Mouse (Mus musculus): ENCODE data around the gene Ttc41.

The Ttc41 gene

DNA sequence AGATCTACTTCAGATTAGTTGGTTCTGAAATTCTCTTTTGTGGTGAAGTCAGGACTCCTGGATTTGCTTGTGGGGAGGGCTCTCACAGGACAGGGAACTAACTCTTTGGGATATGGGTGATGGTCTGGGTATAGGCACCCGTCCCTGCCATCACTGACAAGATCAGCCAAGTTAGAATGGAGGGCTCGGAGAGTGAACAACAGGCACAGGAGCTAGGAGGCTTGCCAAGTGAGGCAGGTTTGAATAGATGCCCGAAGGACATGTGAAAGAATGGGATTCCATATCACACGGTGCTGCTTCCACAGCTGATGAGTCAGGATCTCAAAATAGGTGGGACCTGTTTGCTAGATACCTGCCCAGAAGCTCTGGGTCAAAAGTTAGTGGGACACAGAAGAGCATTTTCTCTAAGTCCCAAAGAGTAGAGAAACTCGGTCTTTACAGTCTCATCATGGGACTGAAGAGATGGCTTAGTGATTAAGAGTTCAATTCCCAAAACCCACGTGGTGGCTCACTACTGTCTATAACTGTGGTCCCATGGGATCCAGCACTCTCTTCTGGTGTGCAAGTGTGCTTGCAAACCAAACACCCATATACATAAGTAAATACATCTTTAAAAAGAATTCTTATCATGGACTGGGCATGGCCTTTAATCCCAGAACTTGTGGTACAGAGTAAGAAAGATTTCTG lies 50.3 kb downstream of the Ttc41 start:
- no peak for DNase-seq (ENCODE audit: low spot score in 2 of 2)

DNA sequence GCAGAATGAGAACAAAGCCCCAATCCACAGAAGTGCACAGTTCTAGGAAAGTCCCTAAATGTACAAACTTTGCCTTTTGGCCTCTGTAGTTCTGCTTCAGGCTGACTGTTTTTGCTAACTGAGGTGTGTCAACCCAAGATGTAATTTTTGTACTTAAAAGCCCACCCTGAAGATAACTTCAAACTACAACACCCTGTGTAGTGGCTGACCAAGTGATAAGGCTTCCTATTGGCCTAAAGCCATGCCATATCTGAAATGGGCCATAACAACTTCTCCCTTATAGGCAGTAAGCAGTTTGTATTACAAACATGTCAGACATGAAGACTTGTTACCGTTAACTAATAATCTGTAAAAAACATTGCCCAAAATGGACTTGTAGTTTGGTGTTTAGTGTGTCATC lies 52.1 kb downstream of the Ttc41 start:
- DNase-seq (ENCODE audit: low spot score in 2 of 2): no peak

- no peak for DNase-seq (ENCODE audit: low spot score in 2 of 2)
These were observed 52.6 kb downstream of the Ttc41 start for GRCm38 (mm10) chr10:86758211-86758610.

- no peak for DNase-seq (ENCODE audit: low spot score in 2 of 2)
These were observed 55.6 kb downstream of the Ttc41 start for GRCm38 (mm10) chr10:86761236-86761635.

GRCm38 (mm10) chr10:86761722-86762383 lies 56.2 kb downstream of the Ttc41 start:
- no peak for DNase-seq (ENCODE audit: low spot score in 2 of 2)

DNA sequence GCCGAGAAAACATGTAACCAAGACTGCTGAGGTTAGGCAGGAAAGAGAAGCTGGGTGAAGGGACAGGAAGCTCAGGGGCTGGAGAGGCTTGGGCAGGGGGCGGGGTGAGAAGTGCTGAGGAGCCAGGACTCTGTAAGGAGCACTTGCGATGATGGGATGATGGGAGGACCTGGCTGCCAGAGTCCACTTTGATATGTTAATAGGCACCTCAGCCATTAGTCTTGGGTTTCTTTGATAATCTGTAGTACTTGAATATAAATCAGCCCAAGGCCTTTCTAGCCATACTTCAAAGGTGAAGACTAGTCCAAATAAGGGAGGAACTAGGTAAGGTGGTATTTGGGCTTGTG lies 56.7 kb downstream of the Ttc41 start:
- DNase-seq (ENCODE audit: low spot score in 2 of 2): no peak

DNA sequence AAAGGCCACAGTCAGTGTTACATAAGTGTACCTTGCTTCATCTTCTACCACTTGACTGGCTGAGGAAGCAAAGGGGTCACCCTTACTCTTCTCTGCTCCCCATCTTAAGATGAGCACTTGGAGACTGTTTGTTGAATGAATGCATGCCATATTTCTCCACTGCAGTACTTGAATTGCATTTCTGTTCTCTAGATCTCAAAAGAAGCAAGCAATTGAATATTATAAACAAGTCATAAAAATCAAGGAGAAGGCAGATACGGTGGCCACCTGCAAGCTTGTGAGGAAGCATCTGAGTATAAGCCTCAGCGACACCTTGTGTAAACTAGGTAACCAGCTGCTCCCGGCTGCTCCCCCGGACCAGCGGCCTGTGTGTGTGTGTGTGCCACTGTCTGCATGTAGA lies 58.1 kb downstream of the Ttc41 start, which contains the start of gene Gm49358:
Gene Gm49358, plus strand, starts transcription at position 301 of the 400 bp plus-strand sequence.
- no peak for DNase-seq (ENCODE audit: low spot score in 2 of 2)

- DNase-seq (ENCODE audit: low spot score in 2 of 2): no peak
These were observed 59.8 kb downstream of the Ttc41 start for GRCm38 (mm10) chr10:86765344-86765966.

DNA sequence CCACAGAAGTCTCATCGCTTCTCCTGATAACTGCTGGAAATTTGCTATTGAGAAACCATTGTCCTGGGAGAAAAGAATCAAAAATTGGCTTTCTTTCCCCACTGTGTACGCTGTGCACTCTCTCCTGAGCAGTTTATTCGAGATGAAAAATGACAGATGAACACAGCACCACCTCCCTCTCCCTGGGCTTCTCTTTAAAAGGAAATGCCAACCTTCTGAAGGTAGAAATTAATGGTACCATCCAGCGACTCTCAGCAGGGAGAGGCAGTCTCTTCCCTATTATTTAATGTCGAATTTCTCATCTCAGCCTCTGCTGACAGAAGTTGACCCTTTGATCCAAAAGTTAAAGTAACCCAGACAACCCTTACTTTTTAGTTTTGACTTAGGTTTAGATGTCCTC lies 63.6 kb downstream of the Ttc41 start:
- no peak for DNase-seq (ENCODE audit: low spot score in 2 of 2)

GRCm38 (mm10) chr10:86769797-86770196 lies 64.2 kb downstream of the Ttc41 start:
- DNase-seq (ENCODE audit: low spot score in 2 of 2): no peak

GRCm38 (mm10) chr10:86771701-86772100 lies 66.1 kb downstream of the Ttc41 start:
- DNase-seq (ENCODE audit: low spot score in 2 of 2): no peak

DNA sequence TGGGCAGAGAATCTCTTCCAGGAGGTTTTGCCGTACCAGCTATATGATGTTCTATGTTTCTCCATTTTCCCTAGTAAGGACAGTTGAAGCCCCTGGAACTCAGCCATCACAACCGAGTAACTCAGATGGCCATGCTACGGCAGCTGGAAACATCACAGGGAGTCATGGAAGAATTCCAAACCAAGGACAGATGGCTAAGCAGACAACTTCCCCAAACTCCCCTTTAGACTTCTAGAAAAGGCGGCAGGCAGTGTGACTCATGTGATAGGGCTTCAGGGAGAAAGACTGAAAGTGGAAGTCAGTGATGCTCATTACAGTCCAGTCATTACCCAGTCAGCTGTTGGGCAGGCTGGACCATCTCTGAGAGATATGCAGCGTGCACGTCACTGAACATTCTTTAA lies 66.6 kb downstream of the Ttc41 start:
- DNase-seq (ENCODE audit: low spot score in 2 of 2): no peak

DNA sequence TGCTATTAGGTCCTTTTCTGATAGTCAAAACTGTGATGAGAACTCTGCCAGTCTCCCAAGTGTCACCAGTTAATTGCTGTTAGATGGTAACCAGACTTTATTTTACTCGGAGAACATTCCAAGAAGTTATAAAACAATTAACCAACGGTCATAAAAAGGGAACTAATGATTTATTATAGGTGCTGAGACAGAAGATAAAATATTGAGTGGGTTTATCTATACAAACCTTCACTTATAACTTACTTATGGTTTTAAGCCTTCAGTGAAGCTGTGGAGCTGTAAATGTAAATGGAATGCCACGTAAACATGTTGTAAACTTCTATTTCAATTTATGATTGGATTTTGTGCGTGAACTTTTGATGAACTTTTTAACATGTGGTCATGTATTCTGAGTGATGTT lies 67.7 kb downstream of the Ttc41 start:
- DNase-seq (ENCODE audit: low spot score in 2 of 2): no peak

DNA sequence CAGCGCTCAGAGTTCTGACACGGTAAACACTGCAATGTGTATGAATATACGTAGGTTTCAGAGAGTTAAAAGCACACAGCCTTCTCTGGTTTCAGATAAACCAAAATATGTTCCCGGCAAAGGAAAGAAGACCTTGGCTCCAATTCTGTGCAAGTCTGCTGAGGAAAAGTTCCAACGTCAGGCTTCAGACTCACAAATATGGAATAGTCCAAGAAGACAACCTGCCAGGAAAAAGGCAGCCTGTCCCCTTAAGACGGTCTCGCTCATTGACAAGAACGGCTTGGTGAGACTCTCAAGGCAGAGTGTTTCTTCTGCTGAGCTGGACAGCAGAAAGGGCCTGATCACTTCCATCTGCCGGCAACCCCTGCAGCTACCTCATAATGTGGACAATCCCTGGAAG lies 70.7 kb downstream of the Ttc41 start:
- no peak for DNase-seq (ENCODE audit: low spot score in 2 of 2)

GRCm38 (mm10) chr10:86777614-86778319 lies 72.2 kb downstream of the Ttc41 start:
- DNase-seq (ENCODE audit: low spot score in 2 of 2): peak in 1 of 2 experiments; percentile 26

DNA sequence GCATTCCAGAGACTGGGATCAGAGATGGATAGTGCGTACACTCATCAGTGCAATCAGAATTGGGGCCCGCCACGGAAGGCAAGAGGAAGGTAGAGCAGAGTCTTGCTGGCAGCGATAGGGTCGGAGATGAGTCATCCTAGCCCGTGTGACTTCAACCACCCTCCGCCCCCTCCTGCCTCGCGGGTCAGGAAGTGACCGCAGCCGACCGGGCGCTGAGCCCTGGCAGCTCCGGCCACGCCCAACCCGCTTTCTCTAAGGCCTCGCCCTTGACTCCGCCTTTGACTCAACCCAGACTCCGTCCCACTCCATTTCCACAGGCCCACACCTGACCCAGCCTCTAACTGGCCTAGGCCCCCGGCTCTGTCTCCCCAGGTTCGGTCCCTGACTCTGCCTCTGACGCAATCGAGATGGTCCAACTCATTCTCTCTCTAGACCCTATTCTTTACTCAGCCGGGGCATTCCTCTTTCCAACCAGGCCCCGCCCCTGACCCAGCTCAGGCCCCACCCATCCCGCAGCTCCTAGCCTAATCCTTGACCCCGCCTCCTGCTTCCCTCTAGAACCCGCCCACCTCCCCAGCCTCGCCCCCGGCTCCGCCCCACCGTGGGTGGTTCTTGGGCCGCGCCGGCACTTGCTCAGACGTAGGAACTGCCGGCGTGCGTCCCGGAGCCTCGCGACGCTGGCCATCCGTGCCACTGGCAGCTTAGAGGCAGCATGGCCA lies 72.9 kb downstream of the Ttc41 start, which contains the start of gene Nt5dc3:
Gene Nt5dc3, plus strand, starts transcription at position 608 of the 719 bp plus-strand sequence.
- DNase-seq (ENCODE audit: low spot score in 2 of 2): peak; percentile 93 to 96

DNA sequence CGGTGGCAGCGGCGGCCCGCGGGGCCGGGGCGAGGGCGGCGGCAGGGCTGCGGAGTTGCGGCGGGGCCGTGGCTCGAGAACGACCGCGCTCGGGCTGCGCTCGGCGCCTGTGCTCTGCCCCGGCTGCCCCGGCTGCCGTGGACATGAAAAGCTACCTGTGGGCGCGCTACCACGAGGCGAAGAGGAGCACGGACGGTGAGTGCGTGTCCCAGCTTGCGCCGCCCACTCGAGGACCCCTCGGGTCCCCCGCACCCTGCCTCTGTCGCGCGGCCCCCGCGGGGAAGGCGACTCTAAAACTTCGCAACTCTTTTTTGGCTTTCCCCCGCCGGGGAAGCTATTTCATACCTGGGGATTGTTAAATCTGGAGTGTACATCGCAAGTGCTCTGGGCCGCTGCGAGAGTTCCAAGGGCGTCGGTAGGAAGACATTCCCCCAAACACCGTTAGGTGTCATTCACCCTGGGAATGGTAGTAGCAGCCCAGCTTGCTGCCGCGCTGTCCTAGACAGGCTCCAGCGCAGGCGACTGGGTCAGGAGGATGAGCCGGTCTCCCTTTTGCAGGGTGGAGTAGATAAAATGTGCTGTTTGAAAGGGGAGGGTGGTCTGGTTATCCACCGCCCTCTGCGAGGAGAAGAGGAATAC lies 73.6 kb downstream of the Ttc41 start:
- DNase-seq (ENCODE audit: low spot score in 2 of 2): peak; percentile 37 to 42

DNA sequence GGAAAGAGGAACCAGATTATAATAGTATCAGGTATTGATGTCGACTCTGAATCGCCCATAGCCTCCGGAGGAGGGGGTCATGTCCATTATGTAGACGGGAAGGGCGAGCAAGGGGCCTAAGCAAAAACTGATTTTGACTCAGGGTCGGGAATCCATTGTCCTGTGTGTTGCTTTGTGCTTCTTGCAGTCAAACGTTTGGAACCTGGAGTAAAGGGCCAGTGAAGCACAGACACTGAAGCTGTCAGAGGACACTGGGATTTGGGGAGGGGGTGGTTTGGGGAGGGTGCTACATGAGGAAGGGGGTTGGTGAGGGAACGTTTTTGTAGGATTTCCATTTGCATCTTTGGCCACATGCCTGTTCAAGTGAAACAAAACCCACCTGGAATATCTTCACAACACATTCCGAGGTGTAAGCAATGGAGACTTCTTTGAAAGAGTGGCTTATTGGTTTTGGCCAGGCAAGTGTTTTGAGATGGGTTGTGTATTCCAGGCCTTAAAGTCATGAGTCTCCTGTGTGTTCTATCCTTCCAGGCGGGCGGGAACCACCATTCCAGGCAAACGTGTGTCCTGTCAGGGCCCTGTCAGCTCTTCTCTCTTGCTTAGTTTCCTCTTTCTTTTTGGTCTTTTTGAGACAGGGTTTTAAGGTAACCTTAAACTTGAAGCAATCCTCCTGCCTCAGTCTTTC lies 74.3 kb downstream of the Ttc41 start:
- DNase-seq (ENCODE audit: low spot score in 2 of 2): no peak

- DNase-seq (ENCODE audit: low spot score in 2 of 2): no peak
These were observed 76.0 kb downstream of the Ttc41 start for GRCm38 (mm10) chr10:86781641-86782040.

DNA sequence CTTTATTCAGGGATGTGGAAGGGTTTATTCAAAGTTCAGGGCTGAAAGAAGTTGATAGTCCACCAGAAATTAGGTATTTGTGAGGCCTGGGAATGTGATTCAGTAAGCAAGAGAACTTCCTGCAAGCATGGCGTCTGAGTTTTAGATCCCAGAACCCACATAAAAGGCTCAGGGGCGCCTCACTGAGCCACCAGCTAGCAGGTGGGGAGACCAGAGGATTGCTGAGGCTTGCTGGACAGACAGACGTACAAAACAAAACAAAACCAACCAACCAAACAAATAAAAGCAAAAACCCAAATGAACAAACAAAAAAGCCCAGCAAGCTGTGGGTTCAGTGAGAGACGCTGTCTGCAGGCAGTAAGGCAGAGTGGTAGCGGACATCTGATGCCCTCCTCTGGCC lies 77.0 kb downstream of the Ttc41 start:
- DNase-seq (ENCODE audit: low spot score in 2 of 2): no peak

DNA sequence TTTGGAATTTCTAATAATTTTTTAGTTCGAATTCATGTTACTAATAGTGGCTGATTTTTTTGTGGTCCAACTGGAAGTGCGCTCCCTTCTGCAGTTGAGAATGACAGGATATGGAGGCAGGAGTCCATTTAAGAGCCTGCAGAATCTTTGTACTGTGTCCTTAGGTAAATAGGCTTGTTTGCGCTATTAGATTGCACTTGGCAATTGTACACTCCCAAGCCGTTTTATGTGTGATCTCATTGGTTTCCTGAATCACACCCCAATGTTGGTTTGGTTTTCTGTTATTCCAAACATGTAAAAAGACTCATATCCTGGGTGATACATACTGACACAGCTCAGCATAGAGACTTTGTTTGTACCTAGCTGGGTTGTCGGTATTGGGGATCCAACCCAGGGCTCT lies 78.0 kb downstream of the Ttc41 start:
- DNase-seq (ENCODE audit: low spot score in 2 of 2): no peak
